7 mouse cellular contexts compared by ENCODE assay signal in genomic region chr14:61597968-61598367, GRCm38 (mm10). TPM values are rescaled to one million over a fixed set of nuclear protein-coding genes. Genes with fewer than 3 reads are reported as not detected.
DNase-seq lines count a peak whose midpoint lies in the region; ATAC-seq lines count a peak whose summit lies in the region.

Trim13 (plus strand) TSS chr14:61598247.

- H3K27ac ChIP-seq in lung, embryonic 15.5 days = no peak within 1 kb of the TSS
- H3K27ac ChIP-seq in embryonic facial prominence, embryonic 11.5 days (replicated peaks; ENCODE audit: low read depth, low read length) = no peak within 1 kb of the TSS

- H3K9ac ChIP-seq in lung, embryonic 15.5 days = peak within 1 kb of the TSS; percentile 74; the same call in 1 of the 2 replicates
- H3K9ac ChIP-seq in embryonic facial prominence, embryonic 11.5 days (replicated peaks; ENCODE audit: low read length) = no peak within 1 kb of the TSS

- H3K4me2 ChIP-seq in lung, embryonic 15.5 days = peak within 1 kb of the TSS; percentile 57
- peak within 1 kb of the TSS; percentile 45 for H3K4me2 ChIP-seq in embryonic facial prominence, embryonic 11.5 days (ENCODE audit: low read depth, low read length)

- H3K36me3 ChIP-seq in lung, embryonic 15.5 days = no peaks in the 10 kb centered on the region
- H3K36me3 ChIP-seq in embryonic facial prominence, embryonic 11.5 days (replicated peaks; ENCODE audit: control insufficient read depth, insufficient read depth, low read depth, low read length) = no peaks in the 10 kb centered on the region

- H3K9me3 ChIP-seq in lung, embryonic 15.5 days = no peaks in the 10 kb centered on the region
- H3K9me3 ChIP-seq in embryonic facial prominence, embryonic 11.5 days (replicated peaks; ENCODE audit: control insufficient read depth, low read length) = no peaks in the 10 kb centered on the region

- ATAC-seq in lung, embryonic 15.5 days (ENCODE audit: borderline replicate concordance, extremely low read depth, low FRiP score, low TSS enrichment) = no peak
- ATAC-seq in embryonic facial prominence, embryonic 11.5 days (replicated peaks; ENCODE audit: insufficient number of reproducible peaks, low FRiP score, low TSS enrichment, low read depth) = no peak
- peak; percentile 61 for ATAC-seq in megakaryocyte progenitor cell, adult 5-6 weeks (replicated peaks; ENCODE audit: poor library complexity)

- H3K27me3 ChIP-seq in lung, embryonic 15.5 days = no peaks in the 10 kb centered on the region
- H3K27me3 ChIP-seq in embryonic facial prominence, embryonic 11.5 days (ENCODE audit: control insufficient read depth, insufficient read depth, low read length) = no peaks in the 10 kb centered on the region

- H3K4me3 ChIP-seq in lung, embryonic 15.5 days = peak within 1 kb of the TSS; percentile 73
- H3K4me3 ChIP-seq in embryonic facial prominence, embryonic 11.5 days (ENCODE audit: low read depth, low read length) = peak within 1 kb of the TSS; percentile 79

- DNase-seq in lung, postnatal 36 days = no peak
- no peak for DNase-seq in embryonic facial prominence, embryonic 11.5 days (ENCODE audit: low spot score)
- peak; percentile 39 for DNase-seq in induced T-regulatory cell, adult 2 months (ENCODE audit: low read depth)
- no peak for DNase-seq in adrenal gland, adult 2 months
- DNase-seq in adipocyte (ENCODE audit: low spot score) = no peak

- WGBS in lung, embryonic 15.5 days = 48% methylated on average over 5 of the region's 5 CpGs
- 48% methylated on average over 5 of the region's 5 CpGs for WGBS in embryonic facial prominence, embryonic 11.5 days

- H3K4me1 ChIP-seq in lung, embryonic 15.5 days = peaks cover 14% of the 10 kb centered on the region; the same call in 1 of the 2 replicates
- no peaks in the 10 kb centered on the region for H3K4me1 ChIP-seq in embryonic facial prominence, embryonic 11.5 days (ENCODE audit: control insufficient read depth, insufficient read depth, low read length)

RNA-seq across cellular contexts. Expression of gene Trim13, which starts in this region (rescaled TPM):
- 15.7 and 17.1 TPM in 2 replicates for polyA plus RNA-seq in lung, embryonic 15.5 days (2015; fragmentation: Nextera tagmentation; extraction: Ambion mirVana)
- 25.7 and 28.2 TPM in 2 replicates for polyA plus RNA-seq in embryonic facial prominence, embryonic 11.5 days (2014; fragmentation: Nextera tagmentation; extraction: Ambion mirVana)
- total RNA-seq in megakaryocyte progenitor cell, adult 5-6 weeks (2015) = 12.7 and 14.0 TPM in 2 replicates
- total RNA-seq in megakaryocyte progenitor cell, adult 5-6 weeks (2017) = 13.0 and 14.2 TPM in 2 replicates
- 1 to 10 TPM; 7.0 to 9.0 TPM for total RNA-seq in adrenal gland, adult 2 months (2021)
- 0.50 and 0.83 TPM in 2 replicates for polyA plus RNA-seq in adrenal gland, adult 2 months (2012; rRNA removed)
